Mouse (Mus musculus): ENCODE data around the gene Hcar2. TPM values are rescaled to one million over a fixed set of nuclear protein-coding genes. Genes with fewer than 3 reads are reported as not detected.

Hcar2 gene
- total RNA-seq, 1 experiment: not detected

GRCm38 (mm10) chr5:123842221-123842934 lies 22.9 kb downstream of the Hcar2 start:
- 0 out of 4 replicates have a peak, but pooled peaks cover 0 to 2% of the 10 kb centered on the region in 2 experiments for H3K4me1 ChIP-seq (ENCODE audit: control insufficient read depth in 2 of 2, insufficient read depth in 2 of 2, low read length in 2 of 2, poor library complexity in 1 of 2)
- H3K27ac ChIP-seq (ENCODE audit: insufficient read depth, low read depth, low read length, poor library complexity, severe bottlenecking): no peak overlapping the region
- no peaks in the 10 kb centered on the region for H3K9me3 ChIP-seq (ENCODE audit: control insufficient read depth, insufficient read depth, low read depth, low read length)
- H3K4me3 ChIP-seq (ENCODE audit: insufficient read depth in 1 of 2, low read depth in 1 of 2, low read length in 2 of 2, poor library complexity in 1 of 2, severe bottlenecking in 1 of 2): no peak overlapping the region
- TF ChIP-seq ZNF384 (IDR thresholded peaks at IDR 0.05; ENCODE audit: low read depth, low read length): no peak
- no peak for TF ChIP-seq CHD2 (IDR thresholded peaks at IDR 0.05; ENCODE audit: low read depth, low read length)
- no peak for TF ChIP-seq HCFC1 (IDR thresholded peaks at IDR 0.05; ENCODE audit: borderline replicate concordance, insufficient read depth, low read length)
- no peak for TF ChIP-seq ZC3H11A (IDR thresholded peaks at IDR 0.05; ENCODE audit: borderline replicate concordance, low read depth, low read length)
- no peak overlapping the region for H3K9ac ChIP-seq (ENCODE audit: insufficient read depth, low read depth, low read length, poor library complexity, severe bottlenecking)
- no peaks in the 10 kb centered on the region for H3K36me3 ChIP-seq (ENCODE audit: control insufficient read depth, insufficient read depth, low read length, poor library complexity, severe bottlenecking)
- no peak for DNase-seq (ENCODE audit: low read depth, low spot score)
- in situ Hi-C loops (cut with MboI; ENCODE audit: low sequenced_read_pairs in 2 of 2, unreplicated experiment in 2 of 2): no loop called here

GRCm38 (mm10) chr5:123837371-123837770 lies 27.9 kb downstream of the Hcar2 start:
- Histone ChIP-seq H3K9me3 (ENCODE audit: control insufficient read depth, insufficient read depth, low read depth, low read length) (no peaks in the 10 kb centered on the region; the same call in 1 of the 2 replicates), H3K27ac (ENCODE audit: insufficient read depth, low read depth, low read length, poor library complexity, severe bottlenecking) (no peak overlapping the region), H3K4me3 (ENCODE audit: insufficient read depth in 1 of 2, low read depth in 1 of 2, low read length in 2 of 2, poor library complexity in 1 of 2, severe bottlenecking in 1 of 2) (no peak overlapping the region), H3K4me1 (ENCODE audit: control insufficient read depth in 2 of 2, insufficient read depth in 2 of 2, low read length in 2 of 2, poor library complexity in 1 of 2) (peaks cover 0 to 4% of the 10 kb centered on the region in 2 experiments; a peak in 1 of 4 replicates), H3K36me3 (ENCODE audit: control insufficient read depth, insufficient read depth, low read length, poor library complexity, severe bottlenecking) (no peaks in the 10 kb centered on the region), H3K9ac (ENCODE audit: insufficient read depth, low read depth, low read length, poor library complexity, severe bottlenecking) (no peak overlapping the region)
- no peak for TF ChIP-seq ZC3H11A (IDR thresholded peaks at IDR 0.05; ENCODE audit: borderline replicate concordance, low read depth, low read length)
- no peak for TF ChIP-seq CHD2 (IDR thresholded peaks at IDR 0.05; ENCODE audit: low read depth, low read length)
- TF ChIP-seq HCFC1 (IDR thresholded peaks at IDR 0.05; ENCODE audit: borderline replicate concordance, insufficient read depth, low read length): no peak
- TF ChIP-seq MAFK (IDR thresholded peaks at IDR 0.05; ENCODE audit: insufficient read depth, low read depth, low read length): no peak
- TF ChIP-seq ZNF384 (IDR thresholded peaks at IDR 0.05; ENCODE audit: low read depth, low read length): no peak
- no peak for DNase-seq (ENCODE audit: low read depth, low spot score)
- in situ Hi-C loops (cut with MboI; ENCODE audit: low sequenced_read_pairs in 2 of 2, unreplicated experiment in 2 of 2): no loop called here

- H3K36me3 ChIP-seq (ENCODE audit: control insufficient read depth, insufficient read depth, low read length, poor library complexity, severe bottlenecking): no peaks in the 10 kb centered on the region
- 0 out of 2 replicates have a peak overlapping the region, but pooled peaks have one; percentile 31 for H3K27ac ChIP-seq (ENCODE audit: insufficient read depth, low read depth, low read length, poor library complexity, severe bottlenecking)
- no peaks in the 10 kb centered on the region; the same call in 1 of the 2 replicates for H3K9me3 ChIP-seq (ENCODE audit: control insufficient read depth, insufficient read depth, low read depth, low read length)
- no peak overlapping the region for H3K9ac ChIP-seq (ENCODE audit: insufficient read depth, low read depth, low read length, poor library complexity, severe bottlenecking)
- TF ChIP-seq CHD2 (IDR thresholded peaks at IDR 0.05; ENCODE audit: low read depth, low read length) (no peak), MAFK (IDR thresholded peaks at IDR 0.05; ENCODE audit: insufficient read depth, low read depth, low read length) (no peak), HCFC1 (IDR thresholded peaks at IDR 0.05; ENCODE audit: borderline replicate concordance, insufficient read depth, low read length) (no peak), ZC3H11A (IDR thresholded peaks at IDR 0.05; ENCODE audit: borderline replicate concordance, low read depth, low read length) (no peak), ZNF384 (IDR thresholded peaks at IDR 0.05; ENCODE audit: low read depth, low read length) (no peak)
- peaks cover 0 to 4% of the 10 kb centered on the region in 2 experiments; a peak in 1 of 4 replicates for H3K4me1 ChIP-seq (ENCODE audit: control insufficient read depth in 2 of 2, insufficient read depth in 2 of 2, low read length in 2 of 2, poor library complexity in 1 of 2)
- H3K4me3 ChIP-seq (ENCODE audit: insufficient read depth in 1 of 2, low read depth in 1 of 2, low read length in 2 of 2, poor library complexity in 1 of 2, severe bottlenecking in 1 of 2): no peak overlapping the region
- in situ Hi-C loops (cut with MboI; ENCODE audit: low sequenced_read_pairs in 2 of 2, unreplicated experiment in 2 of 2): no loop called here
- DNase-seq (ENCODE audit: low read depth, low spot score): no peak
Measured at GRCm38 (mm10) chr5:123834836-123835235, 30.5 kb downstream of the Hcar2 start.

- H3K4me3 ChIP-seq (ENCODE audit: insufficient read depth in 1 of 2, low read depth in 1 of 2, low read length in 2 of 2, poor library complexity in 1 of 2, severe bottlenecking in 1 of 2): no peak overlapping the region
- in situ Hi-C loops (cut with MboI; ENCODE audit: low sequenced_read_pairs in 2 of 2, unreplicated experiment in 2 of 2): no loop called here
- no peak overlapping the region for H3K27ac ChIP-seq (ENCODE audit: insufficient read depth, low read depth, low read length, poor library complexity, severe bottlenecking)
- TF ChIP-seq CHD2 (IDR thresholded peaks at IDR 0.05; ENCODE audit: low read depth, low read length): no peak
- no peak for TF ChIP-seq MAFK (IDR thresholded peaks at IDR 0.05; ENCODE audit: insufficient read depth, low read depth, low read length)
- no peak for TF ChIP-seq ZC3H11A (IDR thresholded peaks at IDR 0.05; ENCODE audit: borderline replicate concordance, low read depth, low read length)
- TF ChIP-seq HCFC1 (IDR thresholded peaks at IDR 0.05; ENCODE audit: borderline replicate concordance, insufficient read depth, low read length): no peak
- TF ChIP-seq ZNF384 (IDR thresholded peaks at IDR 0.05; ENCODE audit: low read depth, low read length): no peak
- H3K4me1 ChIP-seq (ENCODE audit: control insufficient read depth in 2 of 2, insufficient read depth in 2 of 2, low read length in 2 of 2, poor library complexity in 1 of 2): peaks cover 0 to 3% of the 10 kb centered on the region in 2 experiments; a peak in 1 of 4 replicates
- no peaks in the 10 kb centered on the region; the same call in 1 of the 2 replicates for H3K9me3 ChIP-seq (ENCODE audit: control insufficient read depth, insufficient read depth, low read depth, low read length)
- H3K9ac ChIP-seq (ENCODE audit: insufficient read depth, low read depth, low read length, poor library complexity, severe bottlenecking): no peak overlapping the region
- DNase-seq (ENCODE audit: low read depth, low spot score): no peak
- no peaks in the 10 kb centered on the region for H3K36me3 ChIP-seq (ENCODE audit: control insufficient read depth, insufficient read depth, low read length, poor library complexity, severe bottlenecking)
Measured at GRCm38 (mm10) chr5:123832309-123832708, 33.0 kb downstream of the Hcar2 start.
